Mouse (Mus musculus) left cerebral cortex, postnatal 4 days (tissue): Measurements from ENCODE around the gene Pik3r2. TPM values are rescaled to one million over a fixed set of nuclear protein-coding genes. Genes with fewer than 3 reads are reported as not detected.
A peak's percentile ranks its signal among the peaks of the same experiment; 100 is the strongest.
"Not testable (repeated sequence)": the region's sequence is repeated elsewhere in the genome, so short reads cannot be mapped to it uniquely, and the experiment has no call there.

Experiments
- DNase-seq: peaks from one replicate; pipeline ENCODE4 v3.0.0-alpha.2; 2022
- intact Hi-C: fragments of 180-260 bp; cut with DNase I; formaldehyde crosslinking; loops from one replicate; pipeline ENCODE4 v1.15.1; 2025
- total RNA-seq, 2 experiments: library from RNA; stranded (reverse); gene quantifications; 2 replicates each; pipeline ENCODE4 v1.2.3; 2021

The Pik3r2 gene
- total RNA-seq = 100 to 1,000 TPM; 187 to 198 TPM

DNA sequence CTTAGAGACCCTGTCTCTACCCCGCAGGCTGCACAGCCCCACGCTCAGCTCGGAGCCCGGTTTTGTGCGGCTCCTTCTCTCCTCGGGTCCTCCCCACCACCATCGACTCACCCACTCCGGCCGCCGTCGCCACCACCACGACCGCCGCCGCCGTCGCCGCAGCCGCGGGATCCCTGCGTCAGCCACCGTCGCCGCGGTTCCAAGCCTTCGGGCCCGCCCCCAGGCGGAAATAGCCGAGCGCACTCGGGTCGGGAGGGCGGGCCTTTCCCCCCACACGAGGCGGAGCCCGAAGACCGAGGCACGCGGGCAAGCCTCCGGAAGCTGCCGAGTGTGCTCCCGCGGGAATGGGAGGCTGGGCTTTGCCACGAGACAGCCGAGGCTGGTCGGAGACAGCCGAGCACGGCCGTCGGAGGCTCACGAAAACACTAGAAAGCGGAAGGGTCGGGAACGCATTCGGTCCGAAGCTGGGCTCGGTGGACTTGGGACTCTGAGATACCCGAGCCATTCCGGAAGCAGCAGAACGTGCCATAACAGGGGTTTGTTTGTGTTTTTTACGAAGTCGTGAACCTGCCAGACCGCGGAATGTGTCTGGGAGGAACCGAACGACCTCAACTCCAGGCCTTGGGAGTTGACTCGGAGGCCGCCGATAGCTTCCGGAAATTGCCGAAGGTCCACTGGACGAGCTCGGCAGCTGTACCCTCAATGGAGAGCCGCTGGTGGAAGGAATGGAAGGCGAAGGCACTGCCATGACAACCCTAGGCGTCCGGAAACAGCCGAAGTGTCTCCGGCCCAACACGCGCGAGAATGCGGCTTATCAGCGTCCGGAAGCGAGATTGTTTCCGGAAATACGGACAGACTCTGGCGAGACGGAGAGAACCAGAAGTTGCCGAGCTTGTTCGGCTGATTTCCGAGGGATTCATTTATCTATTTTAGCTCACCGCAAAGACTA lies at the start of gene Pik3r2:
Gene Pik3r2 (minus strand): TSS at position 218 of the 949 bp plus-strand sequence.
- DNase-seq = peak; percentile 99
- intact Hi-C loops = no loop called here

DNA sequence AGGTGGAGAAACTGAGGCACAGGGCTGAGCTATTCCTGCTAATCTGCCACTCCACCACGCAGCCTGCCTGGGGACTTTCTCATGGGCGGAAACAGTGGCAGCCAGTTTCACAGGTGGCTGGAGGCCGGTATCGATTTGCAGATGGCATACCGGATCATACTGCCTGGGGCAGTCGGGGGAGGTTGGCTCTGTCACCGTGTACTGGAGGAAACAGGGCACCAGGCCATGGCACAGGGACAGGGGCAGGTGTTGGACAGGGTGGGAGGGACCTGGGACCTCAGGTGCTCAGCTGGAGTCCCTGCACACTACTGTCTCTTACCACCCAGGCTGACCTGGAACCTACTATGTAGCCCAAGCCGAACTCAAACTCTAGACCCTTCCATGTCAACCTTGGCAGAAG lies 49.3 kb upstream of the Pik3r2 start:
- intact Hi-C loops = no loop called here
- no peak for DNase-seq

DNA sequence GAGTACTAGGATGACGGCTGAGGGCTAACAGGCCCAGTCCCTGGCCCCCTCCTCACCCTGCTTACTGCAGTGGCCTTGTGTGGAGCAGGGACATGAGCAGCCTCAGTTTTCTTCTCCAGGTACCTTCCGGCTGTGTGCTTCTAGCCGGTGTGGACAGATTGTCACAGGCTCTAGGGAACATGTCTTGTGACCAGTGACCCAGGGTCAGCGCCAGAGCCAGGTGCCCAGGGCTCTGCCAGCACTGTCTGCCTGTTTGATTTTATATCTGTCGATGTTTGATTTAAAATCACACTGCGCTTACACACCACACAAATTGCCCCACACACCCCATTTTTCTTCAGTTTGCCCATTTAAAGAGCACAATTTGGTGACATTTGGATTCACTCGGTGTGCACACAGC lies 47.3 kb upstream of the Pik3r2 start:
- intact Hi-C loops = no loop called here
- no peak for DNase-seq

DNA sequence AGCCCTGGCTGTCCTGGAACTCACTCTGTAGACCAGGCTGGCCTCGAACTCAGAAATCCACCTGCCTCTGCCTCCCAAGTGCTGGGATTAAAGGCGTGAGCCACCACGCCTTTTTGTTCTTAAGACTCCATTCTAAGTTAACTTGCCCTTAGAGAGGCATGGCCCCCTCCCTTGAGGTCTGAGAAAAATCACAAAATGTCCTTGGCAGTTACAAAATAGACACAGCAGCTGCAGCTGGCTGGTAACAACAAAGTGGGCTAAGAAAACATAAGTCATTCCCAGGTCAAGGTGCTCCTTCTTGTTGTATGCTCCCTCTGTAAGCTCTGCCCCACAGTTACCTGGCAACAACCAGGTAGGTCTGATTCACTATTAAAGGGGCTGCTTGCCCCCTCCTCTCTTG lies 46.1 kb upstream of the Pik3r2 start:
- DNase-seq, intact Hi-C loops: not testable (repeated sequence)

DNA sequence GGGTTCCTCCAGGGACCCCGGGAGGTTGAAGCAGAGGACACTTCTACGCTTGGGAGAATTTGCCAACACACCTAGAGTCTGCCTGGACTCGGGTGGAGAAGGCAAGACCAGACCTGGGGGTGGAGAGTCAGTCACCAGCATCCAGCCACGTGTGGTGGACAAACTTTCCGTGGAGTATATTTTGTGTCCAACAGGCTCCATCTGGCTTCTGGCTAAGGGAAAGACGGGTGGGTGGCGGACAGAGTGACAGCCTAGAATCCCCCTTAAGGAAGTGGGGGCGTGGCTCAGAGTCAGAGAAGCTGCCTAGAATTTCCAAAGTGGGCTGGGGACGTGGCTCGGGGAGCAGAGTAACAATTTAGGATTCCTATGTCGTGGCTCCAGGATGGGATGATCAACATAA lies 45.5 kb upstream of the Pik3r2 start:
- intact Hi-C loops = no loop called here

GRCm38 (mm10) chr8:70821399-70821962 lies 45.0 kb upstream of the Pik3r2 start:
- intact Hi-C loops = no loop called here
- DNase-seq = peak; percentile 58

More for the DNA sequence above, 45.5 kb upstream of the Pik3r2 start:
- DNase-seq = no peak

- DNase-seq = no peak
- intact Hi-C loops = no loop called here
These were observed 43.8 kb upstream of the Pik3r2 start for GRCm38 (mm10) chr8:70820101-70820935.

DNA sequence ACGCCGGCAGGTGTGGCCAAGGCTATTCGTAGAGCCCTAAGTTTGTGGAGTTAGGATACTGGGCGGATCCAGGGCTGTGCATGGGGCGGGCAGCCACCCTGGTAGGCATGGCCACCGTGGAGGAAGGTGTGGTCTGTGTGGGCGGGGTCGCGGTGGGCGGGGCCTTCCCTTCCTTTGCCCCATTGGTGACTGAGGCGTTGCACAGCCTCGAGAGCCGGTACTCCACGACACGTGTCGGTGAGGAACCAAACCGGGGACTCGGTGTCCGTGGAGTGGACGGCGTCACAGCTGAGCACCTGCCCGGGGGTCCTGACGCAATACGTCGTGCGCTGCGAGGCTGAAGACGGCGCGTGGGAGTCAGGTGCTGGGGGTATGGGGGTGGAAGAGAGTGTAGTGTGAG lies 40.2 kb upstream of the Pik3r2 start:
- intact Hi-C loops = no loop called here
- DNase-seq = no peak

DNA sequence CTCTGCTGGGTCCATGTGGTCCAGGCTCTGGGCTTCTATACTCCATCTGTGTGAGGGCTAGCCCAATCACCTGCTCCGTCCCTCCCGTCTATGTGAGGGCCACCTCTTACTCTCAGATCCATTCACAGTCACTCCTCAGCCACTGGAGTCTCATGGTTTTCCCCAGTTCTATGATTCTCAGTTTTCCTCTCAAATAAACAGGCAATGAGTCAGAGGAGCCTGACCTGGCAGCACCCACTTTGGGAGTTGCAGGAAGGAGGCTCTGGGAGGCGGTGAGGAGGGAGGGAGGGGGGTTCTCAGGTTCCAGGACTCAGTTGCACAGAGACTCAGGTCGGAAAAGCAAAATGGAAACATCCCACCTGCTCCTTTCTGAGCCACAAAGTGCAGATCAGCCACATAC lies 36.4 kb upstream of the Pik3r2 start:
- intact Hi-C loops = no loop called here
- DNase-seq = no peak

DNA sequence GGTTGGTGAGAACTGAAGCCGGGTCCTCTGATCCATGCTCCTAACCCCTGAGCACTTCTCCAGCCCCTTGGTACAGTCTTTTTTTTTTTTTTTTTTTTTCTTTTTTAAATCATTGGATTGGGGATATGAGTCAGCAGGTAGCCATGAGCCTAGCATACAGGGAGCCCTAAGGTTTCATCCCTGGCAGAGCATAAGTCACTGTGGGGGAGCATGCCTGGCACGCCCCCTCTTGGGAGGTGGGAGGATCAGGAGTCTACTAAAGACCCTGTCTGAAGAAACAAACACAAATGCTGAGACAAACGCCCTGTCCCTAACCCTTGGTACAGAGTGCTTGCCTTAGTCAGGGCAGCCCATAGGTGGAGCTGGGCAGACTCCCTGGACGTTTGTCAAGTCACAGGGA lies 35.5 kb upstream of the Pik3r2 start:
- intact Hi-C loops = no loop called here
- no peak for DNase-seq

GRCm38 (mm10) chr8:70810962-70811680 lies 34.6 kb upstream of the Pik3r2 start:
- no peak for DNase-seq
- intact Hi-C loops = no loop called here

DNA sequence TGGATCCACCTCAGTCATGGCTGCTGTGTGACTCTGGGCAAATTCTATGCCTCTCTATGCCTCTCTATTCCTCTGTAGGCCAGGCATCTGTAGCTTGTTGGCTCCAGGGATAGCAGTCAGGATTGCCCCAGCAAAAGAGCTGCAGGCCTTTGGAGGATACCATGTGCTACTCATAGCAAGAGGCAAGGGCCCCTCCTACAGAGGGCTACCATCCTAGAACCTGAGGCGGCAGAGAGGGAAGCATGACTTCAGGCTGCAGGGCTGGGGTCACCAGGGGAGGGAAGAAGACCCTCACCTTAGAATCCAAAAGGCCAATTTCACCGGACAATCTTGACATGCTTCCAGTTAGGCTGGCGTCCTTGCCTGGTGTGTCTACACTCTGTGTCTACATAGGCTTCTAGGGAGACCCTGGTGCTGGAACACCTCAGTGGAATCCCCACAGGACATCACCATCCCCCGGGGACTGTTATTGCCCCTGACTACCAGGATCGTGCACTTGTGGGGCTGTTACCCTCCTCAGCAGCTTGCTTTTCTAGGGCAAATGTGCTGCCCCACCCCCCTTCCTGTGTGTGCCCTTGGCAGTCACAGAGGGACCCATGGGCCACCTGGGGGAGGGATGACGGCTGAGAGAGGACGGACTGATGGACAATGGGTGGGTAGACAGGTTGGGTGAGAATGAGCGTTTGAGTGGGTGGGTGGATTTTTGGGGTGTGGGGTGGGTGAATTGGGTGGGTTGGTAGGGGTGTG lies 32.6 kb upstream of the Pik3r2 start:
- intact Hi-C loops = no loop called here

GRCm38 (mm10) chr8:70808239-70808638 lies 31.7 kb upstream of the Pik3r2 start, which contains the start of gene Il12rb1:
Gene Il12rb1 (plus strand): TSS chr8:70808449.
- DNase-seq = no peak
- intact Hi-C loops = no loop called here

More for the DNA sequence above, 32.6 kb upstream of the Pik3r2 start:
- no peak for DNase-seq

DNA sequence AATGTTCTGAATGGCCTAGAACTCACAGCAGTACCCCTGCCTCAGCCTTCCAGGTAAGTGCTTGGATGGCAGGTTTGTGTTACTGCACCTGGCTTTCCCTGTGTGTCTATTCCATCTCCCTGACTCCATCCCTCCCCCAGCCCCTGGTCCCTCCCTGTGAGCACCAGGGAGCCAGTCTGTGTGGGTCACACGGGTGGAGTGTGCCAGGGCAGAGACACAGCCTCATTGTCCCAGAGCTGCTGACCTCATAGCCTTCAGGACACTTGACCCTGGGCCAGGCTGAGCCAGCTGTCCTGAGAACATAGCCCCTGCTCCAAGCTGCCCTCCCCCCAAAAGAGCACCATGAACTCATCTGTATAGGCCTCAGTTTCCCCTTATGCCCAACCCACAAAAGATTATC lies 30.8 kb upstream of the Pik3r2 start:
- intact Hi-C loops = no loop called here
- DNase-seq = no peak

- no peak for DNase-seq
- intact Hi-C loops = no loop called here
These were observed 30.0 kb upstream of the Pik3r2 start for GRCm38 (mm10) chr8:70806541-70806940.

DNA sequence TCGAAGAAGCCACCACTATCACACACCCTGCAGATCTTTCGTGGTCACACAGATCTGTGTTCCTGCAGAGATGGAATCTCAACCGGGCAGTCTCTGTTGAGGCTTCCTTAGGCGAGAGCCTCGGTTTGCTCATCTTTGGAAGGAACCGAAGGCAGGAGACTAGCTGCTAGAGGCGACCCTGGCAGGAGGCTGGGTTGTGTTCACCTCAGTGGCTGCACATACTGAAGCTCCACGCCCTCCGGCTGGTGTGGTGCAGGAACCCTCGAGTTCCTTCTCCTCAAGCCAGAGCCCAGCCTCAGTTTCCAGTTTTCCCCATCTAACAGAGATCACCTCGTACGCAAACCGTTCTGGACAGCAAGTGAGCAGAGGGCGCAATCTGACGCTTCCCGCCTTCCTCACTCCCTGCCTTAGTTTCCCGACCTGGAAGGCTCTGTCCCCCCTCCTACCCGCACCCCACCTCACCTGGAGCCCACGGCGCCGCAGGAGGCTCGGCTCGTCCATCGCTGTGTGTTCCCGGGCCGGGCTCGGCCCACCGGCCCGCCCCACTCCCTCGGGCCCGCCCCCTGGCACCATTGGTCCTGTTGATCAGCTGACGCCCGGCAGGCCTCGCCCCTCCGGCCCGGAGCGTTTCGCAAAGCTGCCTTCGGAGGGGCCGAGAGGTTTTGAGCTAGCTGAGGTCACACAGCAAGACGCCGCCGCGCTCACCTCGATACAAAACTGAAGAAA lies 28.1 kb upstream of the Pik3r2 start, which contains the start of gene Mast3:
Gene Mast3 (minus strand): TSS at position 574 of the 726 bp plus-strand sequence.
- intact Hi-C loops = no loop called here

DNA sequence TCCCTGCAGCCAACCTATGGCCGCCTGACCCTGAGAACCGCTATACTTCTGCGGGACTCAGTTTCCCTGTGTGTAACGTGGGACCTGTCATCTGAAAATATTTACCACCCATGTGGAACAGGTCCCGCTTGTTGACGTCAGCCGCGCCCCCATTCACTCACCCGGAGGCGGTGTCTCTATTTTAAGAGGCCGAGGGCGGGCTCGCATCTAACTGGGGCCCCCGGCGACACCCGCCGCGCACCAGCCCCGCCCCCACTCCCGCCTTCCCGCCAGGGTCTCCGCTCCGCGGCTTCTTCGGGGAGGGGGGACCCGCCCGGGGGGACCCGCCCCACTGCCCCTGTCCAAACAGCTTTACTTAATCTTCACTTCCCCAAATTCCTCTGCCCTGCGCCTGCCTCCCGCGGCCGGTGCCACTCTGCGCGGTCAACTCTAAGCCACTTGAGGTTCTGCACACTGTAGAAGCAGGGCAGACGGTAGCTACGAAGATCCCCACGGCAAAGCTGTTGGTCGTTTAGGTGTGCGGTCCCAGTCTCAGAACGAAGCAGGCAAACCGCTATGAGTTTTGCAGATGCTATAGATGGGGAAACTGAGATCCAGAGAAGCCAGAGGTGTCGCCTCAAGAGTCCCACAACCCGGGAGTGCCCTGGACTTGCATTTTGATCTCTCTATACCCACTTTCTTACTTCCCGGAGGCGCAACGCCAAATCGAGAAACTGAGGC lies 27.4 kb upstream of the Pik3r2 start:
- no peak for DNase-seq
- intact Hi-C loops = no loop called here

More for the DNA sequence above, 28.1 kb upstream of the Pik3r2 start, which contains the start of gene Mast3:
- peak; percentile 83 for DNase-seq

DNA sequence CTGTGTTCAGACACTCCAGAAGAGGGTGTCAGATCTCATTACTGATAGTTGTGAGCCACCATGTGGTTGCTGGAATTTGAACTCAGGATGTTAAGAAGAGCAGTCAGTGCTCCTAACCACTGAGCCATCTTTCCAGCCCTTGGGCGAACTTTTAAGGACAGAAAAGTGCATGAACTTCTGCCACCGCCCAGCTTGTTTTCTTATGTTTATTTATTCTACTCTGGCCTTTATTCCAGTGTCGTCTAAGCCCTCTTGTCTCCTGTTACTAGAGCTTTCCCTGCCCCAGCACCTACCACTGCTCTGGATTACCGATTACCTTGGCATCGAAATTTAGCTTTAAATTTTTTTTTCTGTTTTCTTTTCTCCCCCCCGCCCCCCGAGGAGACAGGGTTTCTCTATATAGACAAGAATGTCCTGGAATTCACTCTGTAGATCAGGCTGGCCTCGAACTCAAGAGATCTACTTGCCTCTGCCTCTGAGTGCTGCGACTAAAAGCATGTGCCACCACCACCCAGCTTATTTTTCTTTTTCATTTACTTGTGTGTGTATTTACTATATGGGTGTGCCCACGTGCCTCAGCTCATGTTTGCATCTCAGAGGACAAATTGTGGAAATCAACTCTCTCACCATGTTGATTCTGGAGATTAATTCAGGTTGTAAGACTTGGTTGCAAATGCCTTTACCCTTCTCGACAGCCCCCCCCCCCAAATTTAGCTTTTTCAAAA lies 26.4 kb upstream of the Pik3r2 start:
- intact Hi-C loops = no loop called here
- no peak for DNase-seq
